Mouse (Mus musculus) heart, adult 2 months (tissue): ENCODE results near the gene Lmna. TPM values are rescaled to one million over a fixed set of nuclear protein-coding genes. Genes with fewer than 3 reads are reported as not detected.

Source experiments
- DNase-seq, 2 experiments: peaks; one replicate each; pipeline ENCODE4 v3.0.0; 2021
- H3K27ac ChIP-seq: fragments of 200-600 bp; 2 replicates; pipeline ENCODE4 v1.8.1; 2022
- H3K27me3 ChIP-seq: fragments of 200-500 bp; 2 replicates; pipeline ENCODE4 v1.6.1; 2012; ENCODE audit warnings: mild to moderate bottlenecking, low read length, inconsistent platforms, mixed read lengths; ENCODE audit not compliant: control insufficient read depth, insufficient read depth
- H3K36me3 ChIP-seq: fragments of 200-500 bp; 2 replicates; pipeline ENCODE4 v1.6.1; 2012; ENCODE audit warnings: low read length, inconsistent platforms; ENCODE audit not compliant: control insufficient read depth, insufficient read depth
- H3K4me1 ChIP-seq: fragments of 200-500 bp; 2 replicates; pipeline ENCODE4 v1.6.1; 2011; ENCODE audit warnings: low read length; ENCODE audit not compliant: control insufficient read depth, insufficient read depth
- H3K4me3 ChIP-seq: fragments of 200-600 bp; 2 replicates; pipeline ENCODE4 v1.8.1; 2022
- H3K79me2 ChIP-seq: fragments of 200-500 bp; replicated peaks from 2 replicates; pipeline ENCODE4 v1.6.1; 2012; ENCODE audit warnings: mild to moderate bottlenecking, inconsistent platforms, low read length, moderate library complexity, mixed read lengths; ENCODE audit not compliant: control insufficient read depth, insufficient read depth
- H3K9ac ChIP-seq: fragments of 200-500 bp; 2 replicates; pipeline ENCODE4 v1.6.1; 2012; ENCODE audit warnings: low read depth, mild to moderate bottlenecking, control low read depth, inconsistent platforms, low read length, mixed read lengths
- CTCF ChIP-seq: fragments of 200-600 bp; IDR thresholded peaks from 2 replicates; pipeline ENCODE4 v1.8.1; 2022; ENCODE audit warnings: antibody characterized with exemption, mild to moderate bottlenecking, moderate library complexity
- EP300 ChIP-seq: fragments of 200-500 bp; IDR thresholded peaks from 2 replicates; pipeline ENCODE4 v1.6.1; 2011; ENCODE audit warnings: low read depth, low read length, control low read depth; ENCODE audit not compliant: insufficient read depth
- POLR2A ChIP-seq: fragments of 200-500 bp; IDR thresholded peaks from 2 replicates; pipeline ENCODE4 v1.6.1; 2011; ENCODE audit warnings: mild to moderate bottlenecking, low read depth, low read length, control low read depth; ENCODE audit not compliant: insufficient read depth
- WGBS: fragments of 180-500 bp; shearing (Covaris S2); methylation state at CpG from one replicate; pipeline ENCODE4 v1.1.7; 2018; 5-methylcytosine and 5-hydroxymethylcytosine counted together
- intact Hi-C: fragments of 180-260 bp; cut with DNase I; formaldehyde crosslinking; loops from one replicate; pipeline ENCODE4 v1.15.1; 2025
- polyA plus RNA-seq: library from polyadenylated mRNA; depleted of rRNA; stranded (reverse); fragments of >200 nt; gene quantifications from 2 replicates; pipeline ENCODE4 v1.2.3, GENCODE M21; 2012
- total RNA-seq, 2 experiments: library from RNA; stranded (reverse); gene quantifications; 2 replicates each; pipeline ENCODE4 v1.2.3; 2021

The Lmna gene
- total and polyA plus RNA-seq, 3 experiments, result 85.2 to 138 (median 117) TPM

DNA sequence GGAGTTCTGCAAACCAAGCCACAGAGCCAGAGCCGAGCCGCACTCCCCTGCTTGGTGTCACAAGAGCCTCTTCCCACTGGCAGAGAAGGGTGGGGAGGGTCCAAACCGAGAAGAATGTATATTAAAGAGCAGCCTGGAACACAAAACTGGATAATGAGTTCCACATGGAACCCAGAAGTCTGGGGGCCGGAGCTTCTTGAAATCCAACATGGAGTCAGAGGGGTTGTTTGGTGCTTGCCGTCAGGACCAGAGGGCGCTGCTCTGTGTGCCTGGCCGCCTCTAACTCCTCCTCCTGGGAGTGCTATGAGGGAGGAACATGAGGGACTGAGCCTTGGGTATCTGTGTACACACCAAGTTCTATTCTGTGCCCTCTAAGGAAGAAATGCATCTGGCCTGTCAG lies 4.0 kb downstream of the Lmna start:
- peaks cover 10% of the 10 kb centered on the region for H3K4me1 ChIP-seq

DNA sequence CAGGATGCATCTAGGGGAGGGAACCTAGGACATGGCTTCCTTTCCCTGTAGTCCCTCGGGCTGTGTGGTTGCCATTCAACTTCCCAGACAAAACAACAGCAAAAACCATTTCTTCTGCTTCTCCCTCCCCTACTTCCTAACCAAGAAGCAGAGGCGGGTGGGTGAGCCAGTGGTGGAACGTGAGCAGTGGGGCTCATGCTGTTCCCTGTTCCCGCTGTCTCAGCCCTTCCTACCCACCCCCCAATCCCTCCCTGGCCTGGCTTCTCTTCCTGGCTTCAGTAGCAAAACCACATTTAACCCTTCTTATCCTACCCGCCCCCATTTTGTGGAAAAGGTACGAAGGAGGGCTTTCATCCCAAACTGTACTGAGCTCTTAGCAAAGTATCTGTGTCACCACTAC lies 4.7 kb downstream of the Lmna start:
- Histone ChIP-seq H3K9ac (no peak overlapping the region), H3K4me1 (peaks cover 9% of the 10 kb centered on the region), H3K4me3 (no peak overlapping the region), H3K27ac (no peak overlapping the region), H3K36me3 (peaks cover 4% of the 10 kb centered on the region), H3K79me2 (0 out of 2 replicates have a peak, but pooled peaks cover 2% of the 10 kb centered on the region), H3K27me3 (no peaks in the 10 kb centered on the region)
- no peak for TF ChIP-seq POLR2A
- TF ChIP-seq CTCF, result no peak
- no peak for TF ChIP-seq EP300
- 73% methylated on average over 6 of the region's 6 CpGs for WGBS
- no peak for DNase-seq
- intact Hi-C loops, result no loop called here

More for the DNA sequence above, 4.0 kb downstream of the Lmna start:
- Histone ChIP-seq H3K36me3 (peaks cover 4% of the 10 kb centered on the region), H3K27ac (no peak overlapping the region), H3K9ac (no peak overlapping the region), H3K4me3 (no peak overlapping the region), H3K27me3 (no peaks in the 10 kb centered on the region), H3K79me2 (no peaks in the 10 kb centered on the region)
- intact Hi-C loops, result no loop called here
- no peak for TF ChIP-seq EP300
- TF ChIP-seq POLR2A, result no peak
- no peak for TF ChIP-seq CTCF
- 72% methylated on average over 7 of the region's 7 CpGs for WGBS
- DNase-seq, result no peak

DNA sequence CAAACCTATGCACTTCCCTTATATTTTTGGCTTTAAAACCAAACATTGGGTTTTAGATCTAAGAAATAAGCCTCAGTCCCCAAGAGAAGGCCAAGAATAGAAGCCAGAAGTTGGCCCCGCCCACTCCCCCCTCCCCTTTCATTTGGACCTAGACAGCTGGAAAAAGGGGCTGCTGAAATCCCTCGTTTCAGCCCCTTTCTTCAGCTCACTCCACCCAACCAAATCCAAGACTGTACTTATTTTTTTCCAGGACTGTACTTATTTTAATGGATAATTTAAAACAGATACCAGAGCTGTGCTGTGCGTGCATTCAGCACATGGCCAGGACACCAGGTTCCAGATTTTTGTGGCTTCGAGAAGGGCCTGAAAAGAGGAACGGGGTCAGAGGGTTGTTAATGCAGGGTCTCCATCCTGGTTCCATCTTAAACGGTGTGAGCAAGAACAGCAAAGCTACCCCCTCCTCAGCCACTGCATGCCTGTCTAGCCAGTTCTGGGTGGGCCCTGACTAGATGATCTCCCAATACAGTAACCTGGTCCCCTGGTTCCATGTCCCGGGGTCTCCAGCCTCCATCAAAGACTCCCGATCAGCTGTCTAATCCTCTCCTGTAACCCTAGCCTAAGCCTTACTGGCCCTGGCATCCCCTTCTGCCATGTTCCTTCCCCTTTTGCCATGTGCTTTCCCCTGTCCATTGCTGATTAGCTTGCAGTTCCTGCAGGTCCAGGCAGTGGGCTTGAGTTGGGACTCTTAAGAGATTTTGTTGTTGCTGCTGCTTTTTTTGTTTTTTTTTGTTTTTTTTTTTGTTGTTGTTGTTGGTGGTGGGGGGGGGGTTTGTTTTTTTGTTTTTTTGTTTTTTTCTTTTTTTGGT lies 5.6 kb downstream of the Lmna start:
- peak overlapping the region; percentile 94 for H3K27ac ChIP-seq
- H3K4me1 ChIP-seq, result peaks cover 9% of the 10 kb centered on the region
- 0 out of 2 replicates have a peak, but pooled peaks cover 2% of the 10 kb centered on the region for H3K79me2 ChIP-seq
- TF ChIP-seq EP300 (no peak), CTCF (no peak)
- H3K36me3 ChIP-seq, result peaks cover 4% of the 10 kb centered on the region
- H3K27me3 ChIP-seq, result no peaks in the 10 kb centered on the region
- no peak overlapping the region for H3K9ac ChIP-seq
- WGBS, result 56% methylated on average over 8 of the region's 8 CpGs
- intact Hi-C loops, result no loop called here
- no peak for DNase-seq
- H3K4me3 ChIP-seq, result no peak overlapping the region

DNA sequence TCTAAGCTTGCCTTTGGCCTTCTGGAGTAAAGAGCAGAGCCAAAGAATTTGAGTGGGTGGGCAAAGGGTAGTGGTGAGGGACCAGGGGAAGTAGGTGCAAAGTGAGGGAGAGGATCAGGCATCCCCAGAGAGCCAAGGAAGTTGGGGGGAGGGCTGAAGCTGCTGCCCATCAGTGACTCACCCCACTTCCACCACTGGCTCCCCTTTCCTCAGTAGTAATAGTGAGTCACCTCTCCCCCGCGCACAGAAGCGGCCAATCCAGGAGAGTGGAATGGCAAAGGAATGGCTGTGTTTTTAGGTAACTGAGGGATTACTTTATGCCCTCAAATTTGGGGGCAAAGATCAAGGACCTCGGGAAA lies 6.3 kb downstream of the Lmna start:
- intact Hi-C loops, result no loop called here
- WGBS, result 8% methylated on average over 4 of the region's 4 CpGs
- H3K4me1 ChIP-seq, result peaks cover 9% of the 10 kb centered on the region
- no peak for DNase-seq
- no peak overlapping the region; the same call in 1 of the 2 replicates for H3K4me3 ChIP-seq
- H3K27ac ChIP-seq, result peak overlapping the region; percentile 94
- H3K9ac ChIP-seq, result no peak overlapping the region
- 0 out of 2 replicates have a peak, but pooled peaks cover 2% of the 10 kb centered on the region for H3K79me2 ChIP-seq
- TF ChIP-seq EP300 (no peak), CTCF (no peak), POLR2A (no peak)
- H3K27me3 ChIP-seq, result no peaks in the 10 kb centered on the region
- H3K36me3 ChIP-seq, result peaks cover 4% of the 10 kb centered on the region

DNA sequence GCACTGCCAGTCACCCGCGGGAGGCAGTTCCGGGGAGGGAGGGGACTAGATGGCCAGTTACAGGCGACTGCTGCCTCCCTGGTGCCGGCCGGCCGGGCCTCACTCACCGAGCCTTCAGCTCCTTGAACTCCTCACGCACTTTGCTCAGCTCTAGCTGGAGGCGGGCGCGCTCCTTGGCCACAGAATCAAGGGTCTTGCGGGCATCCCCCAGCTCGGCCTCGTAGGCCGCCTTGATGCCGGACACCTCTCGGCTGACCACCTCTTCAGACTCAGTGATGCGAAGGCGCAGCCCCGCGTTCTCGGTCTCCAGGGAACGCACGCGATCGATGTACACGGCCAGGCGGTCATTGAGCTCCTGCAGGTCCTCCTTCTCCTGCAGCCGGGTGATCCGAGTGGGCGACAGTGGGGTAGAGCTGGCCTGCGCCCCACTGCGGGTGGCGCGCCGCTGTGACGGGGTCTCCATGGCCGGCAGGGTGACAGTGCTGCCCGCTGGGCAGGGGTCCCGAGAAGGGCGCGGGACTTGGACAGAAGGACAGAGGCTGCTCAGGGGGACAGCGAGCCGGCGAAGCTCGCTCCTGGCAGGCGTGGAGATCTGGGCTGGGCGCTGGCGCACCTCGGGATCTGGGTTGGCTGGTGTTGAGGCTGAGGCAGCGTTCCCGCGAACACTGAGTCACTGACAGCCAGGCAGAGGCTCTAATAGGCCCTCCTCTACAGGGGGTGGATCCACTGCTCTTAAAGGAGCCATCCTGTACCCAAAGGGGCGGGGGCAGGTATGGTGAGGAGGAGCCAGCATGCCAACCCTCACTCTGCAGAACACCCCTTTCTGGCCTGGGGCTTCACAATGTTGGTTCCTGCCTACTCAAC lies 6.9 kb downstream of the Lmna start:
- no peaks in the 10 kb centered on the region for H3K27me3 ChIP-seq
- WGBS, result under 1% methylated on average over 55 of the region's 55 CpGs
- TF ChIP-seq EP300 (peak; percentile 79; the same call in 1 of the 2 replicates), POLR2A (peak; percentile 100), CTCF (no peak)
- peak overlapping the region; percentile 94 for H3K27ac ChIP-seq
- DNase-seq, result peak; percentile 94 to 95
- H3K79me2 ChIP-seq, result peaks cover 6% of the 10 kb centered on the region; the same call in 1 of the 2 replicates
- intact Hi-C loops, result no loop called here
- peaks cover 9% of the 10 kb centered on the region for H3K4me1 ChIP-seq
- H3K36me3 ChIP-seq, result peaks cover 4% of the 10 kb centered on the region
- H3K9ac ChIP-seq, result peak overlapping the region; percentile 88
- peak overlapping the region; percentile 87 for H3K4me3 ChIP-seq
